Mouse (Mus musculus): ENCODE results near the gene Psmd6.

The Psmd6 gene

DNA sequence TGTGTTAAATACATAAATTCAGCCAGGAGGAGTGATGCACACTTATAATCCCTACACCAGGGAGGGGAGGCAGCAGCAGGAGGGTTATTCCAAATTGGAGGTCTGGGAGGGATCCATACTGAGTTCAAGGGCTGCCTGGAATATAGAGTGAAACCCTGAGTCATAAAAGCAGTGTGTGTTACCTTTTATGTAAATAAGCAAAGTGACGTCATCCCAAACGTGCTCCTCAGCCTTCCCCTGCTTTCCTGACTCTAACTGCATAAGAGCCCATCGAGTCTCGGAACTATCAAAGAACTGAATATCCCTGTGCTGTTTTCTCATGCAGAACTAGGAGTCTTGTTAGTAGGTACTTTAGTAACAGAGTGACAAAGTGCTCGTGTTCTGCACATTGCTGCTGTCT is 57.4 kb downstream of the Psmd6 start:
- no peak for DNase-seq

DNA sequence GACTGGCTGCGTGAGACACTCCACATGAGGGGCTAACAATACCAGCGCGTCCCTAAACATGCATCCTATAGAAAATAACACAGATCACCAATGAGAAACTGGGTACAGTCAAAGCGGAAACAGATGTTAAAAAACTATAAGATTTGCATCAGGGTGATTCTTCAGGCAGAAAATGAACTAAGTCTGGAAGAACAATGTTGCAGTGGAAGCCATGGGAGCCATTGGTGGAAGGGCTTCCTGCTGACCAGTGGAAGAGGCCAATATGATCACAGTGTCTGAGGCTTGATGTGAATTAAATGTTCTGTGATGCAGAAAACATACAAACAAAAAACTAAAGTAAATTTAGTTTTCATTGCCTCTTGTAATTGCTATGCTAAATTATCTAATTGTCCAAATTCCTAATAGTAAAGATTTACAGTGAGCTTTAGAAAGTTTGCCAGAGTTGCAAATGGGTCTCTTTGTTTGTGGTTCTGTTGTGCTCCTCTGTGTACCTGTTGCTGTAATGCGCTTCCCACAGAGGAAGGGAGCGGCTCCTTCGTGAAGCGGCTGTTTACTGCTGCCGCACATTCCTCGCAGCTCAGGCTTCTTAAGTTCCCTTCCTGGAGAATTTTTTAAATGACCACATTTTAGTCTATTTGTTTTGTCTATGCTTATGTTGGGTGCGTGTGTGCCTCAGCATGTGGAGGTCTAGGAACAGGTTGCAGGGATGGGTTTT is 58.1 kb downstream of the Psmd6 start:
- no peak for DNase-seq
